In the genomic region with DNA sequence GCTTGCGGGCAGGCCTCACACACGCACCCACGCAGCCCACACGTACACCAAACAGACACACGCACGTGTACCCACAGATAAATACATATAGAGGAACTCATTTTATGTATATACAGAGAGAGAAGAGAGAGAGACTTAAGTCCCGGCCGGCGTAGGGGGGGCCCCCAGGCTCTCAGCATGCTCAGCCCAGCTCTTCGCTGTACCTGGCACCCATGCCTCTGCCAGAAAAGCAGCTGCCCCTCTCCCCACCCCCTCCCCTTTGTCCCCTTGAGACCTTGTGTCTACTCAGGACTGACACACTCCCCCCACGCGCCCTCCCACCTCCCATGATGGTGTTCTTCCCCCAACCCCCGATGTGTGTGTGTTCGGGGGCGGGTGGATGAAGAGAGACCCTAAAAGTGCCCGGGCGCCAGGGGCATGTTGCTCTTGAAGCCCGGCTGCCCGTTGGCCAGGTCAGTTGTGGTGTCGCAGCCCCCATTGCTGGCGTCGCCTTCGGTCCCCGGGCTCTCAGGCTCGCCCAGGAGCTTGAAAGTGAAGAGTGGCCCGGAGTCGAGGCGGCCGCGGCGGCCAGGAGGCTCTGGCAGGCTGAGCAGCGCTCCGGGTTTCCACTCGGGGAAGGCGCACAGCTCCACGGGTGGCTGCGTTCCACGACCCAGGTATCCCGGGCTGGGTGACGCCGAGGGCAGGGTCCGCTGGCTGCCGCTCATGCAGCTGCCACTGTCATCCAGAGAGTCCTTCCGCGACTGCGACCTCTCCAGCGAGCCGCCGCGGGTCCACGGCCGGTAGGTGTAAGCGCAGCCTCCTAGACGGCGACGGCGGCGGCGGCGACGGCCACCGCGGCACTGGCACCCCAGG, we compare ENCODE assay signal across 8 mouse cellular contexts. TPM values are rescaled to one million over a fixed set of nuclear protein-coding genes. Genes with fewer than 3 reads are reported as not detected.
DNase-seq lines count a peak whose midpoint lies in the region; ATAC-seq and TF ChIP-seq lines count a peak whose summit lies in the region.

No protein-coding gene starts in this region.

- peaks cover 13% of the 10 kb centered on the region for H3K27me3 ChIP-seq in limb, embryonic 11.5 days (ENCODE audit: control insufficient read depth, insufficient read depth, low read length)
- H3K27me3 ChIP-seq in midbrain, postnatal 0 days (ENCODE audit: insufficient read depth, low read length) = no peaks in the 10 kb centered on the region

- no peaks in the 10 kb centered on the region for H3K36me3 ChIP-seq in limb, embryonic 11.5 days (ENCODE audit: control insufficient read depth, insufficient read depth, low read length)
- H3K36me3 ChIP-seq in midbrain, postnatal 0 days (ENCODE audit: insufficient read depth, low read length) = no peaks in the 10 kb centered on the region

- intact Hi-C loops in left cerebral cortex, postnatal 4 days (cut with DNase I) = no loop called here
- intact Hi-C loops in heart, postnatal 10 days (cut with DNase I) = no loop called here

- 15% methylated on average over 62 of the region's 63 CpGs for WGBS in limb, embryonic 11.5 days
- 14% methylated on average over 62 of the region's 63 CpGs for WGBS in midbrain, postnatal 0 days

- H3K4me3 ChIP-seq in limb, embryonic 11.5 days (ENCODE audit: low read depth, low read length) = peak overlapping the region; percentile 32
- H3K4me3 ChIP-seq in midbrain, postnatal 0 days (ENCODE audit: low read depth, low read length) = peak overlapping the region; percentile 33

- peak; percentile 82 for ATAC-seq in common myeloid progenitor, adult 5-6 weeks (replicated peaks; ENCODE audit: low read depth, poor library complexity, severe bottlenecking)
- ATAC-seq in limb, embryonic 11.5 days (ENCODE audit: insufficient number of reproducible peaks, low FRiP score, low TSS enrichment, low read depth) = peak; percentile 42; the same call in 1 of the 2 replicates
- 0 out of 2 replicates have a peak, but pooled peaks have one; percentile 49 for ATAC-seq in midbrain, postnatal 0 days (ENCODE audit: low FRiP score)

- peak overlapping the region; percentile 74 for H3K4me2 ChIP-seq in limb, embryonic 11.5 days (ENCODE audit: low read depth, severe bottlenecking)
- peak overlapping the region; percentile 49 for H3K4me2 ChIP-seq in midbrain, postnatal 0 days (ENCODE audit: low read depth, low read length, poor library complexity, severe bottlenecking)

- H3K27ac ChIP-seq in limb, embryonic 11.5 days (replicated peaks; ENCODE audit: low read depth, low read length) = no peak overlapping the region
- H3K27ac ChIP-seq in midbrain, postnatal 0 days (ENCODE audit: low read depth, low read length) = no peak overlapping the region

- H3K4me1 ChIP-seq in limb, embryonic 11.5 days (ENCODE audit: control insufficient read depth, insufficient read depth, low read length) = 0 out of 2 replicates have a peak, but pooled peaks cover 4% of the 10 kb centered on the region
- H3K4me1 ChIP-seq in midbrain, postnatal 0 days (ENCODE audit: insufficient read depth, low read length) = no peaks in the 10 kb centered on the region

- peak; percentile 8 for DNase-seq in left cerebral cortex, postnatal 4 days
- DNase-seq in left cerebral cortex, adult 9 months (ENCODE audit: low spot score in 2 of 2) = no peak
- peak; percentile 30 to 39 for DNase-seq in heart, postnatal 10 days
- DNase-seq in limb, embryonic 11.5 days (ENCODE audit: low spot score) = peak; percentile 70
- DNase-seq in midbrain, postnatal 0 days (ENCODE audit: low spot score) = no peak
- no peak for DNase-seq in left cerebral cortex, adult 11 months (ENCODE audit: low spot score)
- DNase-seq in left cerebral cortex, adult 18-20 months (ENCODE audit: low spot score in 2 of 2) = no peak

- H3K9ac ChIP-seq in limb, embryonic 11.5 days (ENCODE audit: low read length) = peak overlapping the region; percentile 45
- no peak overlapping the region; the same call in 1 of the 2 replicates for H3K9ac ChIP-seq in midbrain, postnatal 0 days (replicated peaks; ENCODE audit: low read length, poor library complexity, severe bottlenecking)

- no peaks in the 10 kb centered on the region for H3K9me3 ChIP-seq in limb, embryonic 11.5 days (ENCODE audit: control insufficient read depth, low read length)
- no peaks in the 10 kb centered on the region for H3K9me3 ChIP-seq in midbrain, postnatal 0 days (ENCODE audit: low read length)

- TF ChIP-seq CTCF in midbrain, postnatal 0 days (IDR thresholded peaks at IDR 0.05) = no peak

RNA-seq across cellular contexts. Expression of gene Ttc1, which starts 27.9 kb away (rescaled TPM):
- 10 to 100 TPM; 43.7 to 46.8 TPM for total RNA-seq in left cerebral cortex, postnatal 4 days (2021)
- total RNA-seq in common myeloid progenitor, adult 5-6 weeks (2017) = 63.0 and 64.6 TPM in 2 replicates
- 10 to 100 TPM; 47.4 to 50.0 TPM for total RNA-seq in heart, postnatal 10 days (2021)
- polyA plus RNA-seq in limb, embryonic 11.5 days (2014; fragmentation: Nextera tagmentation; extraction: Ambion mirVana) = 78.4 and 83.4 TPM in 2 replicates
- 30.0 and 37.6 TPM in 2 replicates for total RNA-seq in midbrain, postnatal 0 days (2014; rRNA removed)
- 76.3 and 83.2 TPM in 2 replicates for polyA plus RNA-seq in midbrain, postnatal 0 days (2015; fragmentation: Nextera tagmentation; extraction: Ambion mirVana)
- total RNA-seq in left cerebral cortex, adult 18-20 months (2021) = 10 to 100 TPM; 67.8 to 69.4 TPM

Comparison
In these comparisons a context has a peak if more than half of its experiments do, and no peak if none do; other contexts are left out.
1. DNase-seq: peak in left cerebral cortex, postnatal 4 days (single experiment), heart, postnatal 10 days (2 of 2) and limb, embryonic 11.5 days (single experiment); none in left cerebral cortex, adult 9 months (0 of 2), midbrain, postnatal 0 days (single experiment), left cerebral cortex, adult 11 months (single experiment) and left cerebral cortex, adult 18-20 months (0 of 2).
2. Peak in every context shown above with its lines, with median percentiles within 50 percentile points of each other: ATAC-seq.